Mouse (Mus musculus) testis, postnatal 10 days (tissue): ENCODE data around the gene Flrt2.
A peak's percentile ranks its signal among the peaks of the same experiment; 100 is the strongest.
"Not testable (repeated sequence)": the region's sequence is repeated elsewhere in the genome, so short reads cannot be mapped to it uniquely, and the experiment has no call there.

Experiments used
- DNase-seq: peaks from one replicate; pipeline ENCODE4 v3.0.0; 2021; ENCODE audit warnings: low spot score

The Flrt2 gene

GRCm38 (mm10) chr12:95691961-95692767, at the start of gene Flrt2:
Gene Flrt2, plus strand, starts transcription at chr12:95692226.
- peak; percentile 65 for DNase-seq

- DNase-seq = no peak
These were observed 49.8 kb upstream of the Flrt2 start for GRCm38 (mm10) chr12:95642226-95642625.

GRCm38 (mm10) chr12:95647179-95647578, 44.8 kb upstream of the Flrt2 start:
- DNase-seq = not testable (repeated sequence)

GRCm38 (mm10) chr12:95652172-95653156, 39.6 kb upstream of the Flrt2 start:
- DNase-seq = no peak

DNA sequence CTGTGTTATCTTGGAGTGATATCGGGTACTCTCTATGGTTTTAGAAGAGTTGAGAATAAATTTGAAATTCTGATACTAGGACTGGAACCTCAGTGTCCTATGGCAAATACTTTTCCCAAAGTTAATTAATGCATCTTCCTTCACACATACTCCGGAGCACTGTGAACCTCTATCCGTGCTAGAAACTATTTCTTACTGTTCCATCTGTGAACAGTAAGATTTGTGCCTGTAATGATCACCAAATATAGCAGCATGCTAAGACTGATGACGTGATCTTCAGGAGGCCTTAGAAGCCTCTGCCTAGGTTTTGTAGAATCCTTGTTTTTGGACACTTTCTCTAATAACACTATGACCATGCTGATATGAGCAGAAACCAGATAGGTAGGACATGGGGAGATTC, 35.4 kb upstream of the Flrt2 start:
- DNase-seq = no peak

DNA sequence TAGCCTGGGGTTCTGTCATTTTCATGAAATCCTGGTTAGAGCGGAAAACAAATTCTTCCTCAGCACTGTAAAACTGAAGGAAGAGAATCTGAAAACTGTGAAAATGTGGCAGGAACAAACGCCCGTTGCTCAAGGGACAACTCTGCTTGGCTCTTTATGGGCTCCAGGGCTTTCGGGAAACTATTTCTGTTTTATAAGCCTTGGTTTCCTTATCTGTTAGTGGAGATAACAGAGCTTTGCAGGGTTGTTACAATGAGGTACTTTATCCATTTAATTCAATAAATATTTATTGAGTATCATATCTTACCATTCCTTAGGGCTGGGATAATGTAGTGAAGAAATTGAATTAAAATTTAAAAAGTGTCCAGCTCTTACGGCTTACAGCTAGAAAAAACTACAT, 24.7 kb upstream of the Flrt2 start:
- DNase-seq = no peak

GRCm38 (mm10) chr12:95675711-95676110, 16.3 kb upstream of the Flrt2 start:
- DNase-seq = no peak

DNA sequence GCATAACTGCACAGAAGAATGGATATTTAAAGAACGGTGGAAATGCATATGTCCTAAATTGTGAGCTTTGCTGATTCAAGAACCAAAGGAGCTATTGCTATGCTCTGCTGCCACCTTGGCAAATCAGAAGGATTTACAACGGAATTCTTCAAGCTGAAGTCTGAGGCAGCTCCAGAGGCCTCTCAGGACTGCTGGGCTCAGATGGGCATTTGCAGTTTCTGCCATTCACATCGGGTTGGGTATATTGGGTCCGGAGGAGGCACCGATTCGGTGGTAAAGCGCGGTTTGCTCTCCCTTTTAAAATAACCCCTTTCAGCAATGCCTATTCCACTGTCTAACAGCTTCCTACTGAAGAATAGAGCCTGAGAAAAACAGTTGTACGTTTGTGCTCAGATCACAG, 1.2 kb upstream of the Flrt2 start:
- no peak for DNase-seq

DNA sequence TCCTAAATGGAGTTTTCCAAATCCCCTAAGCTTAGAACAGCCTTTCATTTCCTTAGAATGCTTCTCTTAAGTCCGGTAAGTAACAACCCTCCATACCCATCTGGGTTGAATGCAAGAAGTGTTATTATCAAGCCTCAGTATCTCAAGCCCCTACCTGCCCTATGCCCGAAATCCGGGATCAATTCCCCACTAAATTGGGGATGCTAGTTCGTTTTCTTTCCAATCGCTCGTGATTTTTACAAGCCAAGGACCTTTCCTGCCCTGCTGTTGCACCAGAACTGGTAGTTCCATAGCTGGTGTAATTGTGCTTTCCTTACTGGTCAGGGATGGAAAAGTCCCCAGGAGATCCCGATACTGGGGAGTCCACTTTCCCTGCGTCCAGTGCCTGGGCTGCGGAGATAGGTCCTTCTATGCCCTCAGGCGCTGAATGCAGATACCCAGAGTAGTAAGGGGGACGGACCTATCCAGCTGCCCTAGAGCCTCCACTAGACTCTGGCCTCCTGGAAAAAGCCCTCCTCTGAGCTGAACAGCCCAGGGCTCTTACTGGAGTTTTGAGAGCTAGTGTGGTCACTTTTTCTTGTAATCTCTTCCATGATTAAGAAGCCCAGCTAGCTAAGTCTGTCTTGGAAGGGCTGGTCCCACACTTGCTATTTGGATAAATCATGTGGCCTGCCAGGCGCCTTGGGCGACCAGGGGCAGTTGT, 1.1 kb downstream of the Flrt2 start:
- no peak for DNase-seq

- DNase-seq = peak; percentile 58
These were observed 1.8 kb downstream of the Flrt2 start for GRCm38 (mm10) chr12:95693651-95694471.

DNA sequence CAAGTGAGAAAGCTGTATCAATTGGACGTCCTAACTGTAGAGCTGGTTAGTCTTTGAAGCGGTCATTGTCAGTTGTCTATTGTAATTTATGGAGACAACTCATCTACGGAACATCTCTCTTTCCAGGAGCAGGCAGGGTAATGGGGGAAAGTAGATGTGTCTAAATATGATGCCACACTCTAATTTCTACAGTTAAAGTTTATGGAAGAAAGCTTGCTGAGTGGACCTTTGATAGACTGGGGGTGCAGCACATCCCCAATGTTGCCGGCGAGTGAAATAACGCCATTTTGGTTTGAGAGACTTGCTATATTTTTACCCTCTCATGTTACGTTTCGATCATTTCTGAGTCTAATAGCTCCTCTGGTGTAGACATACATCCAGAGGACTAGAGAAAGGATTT, 2.5 kb downstream of the Flrt2 start:
- DNase-seq = no peak

GRCm38 (mm10) chr12:95694991-95695833, 3.2 kb downstream of the Flrt2 start:
- DNase-seq = peak; percentile 79

DNA sequence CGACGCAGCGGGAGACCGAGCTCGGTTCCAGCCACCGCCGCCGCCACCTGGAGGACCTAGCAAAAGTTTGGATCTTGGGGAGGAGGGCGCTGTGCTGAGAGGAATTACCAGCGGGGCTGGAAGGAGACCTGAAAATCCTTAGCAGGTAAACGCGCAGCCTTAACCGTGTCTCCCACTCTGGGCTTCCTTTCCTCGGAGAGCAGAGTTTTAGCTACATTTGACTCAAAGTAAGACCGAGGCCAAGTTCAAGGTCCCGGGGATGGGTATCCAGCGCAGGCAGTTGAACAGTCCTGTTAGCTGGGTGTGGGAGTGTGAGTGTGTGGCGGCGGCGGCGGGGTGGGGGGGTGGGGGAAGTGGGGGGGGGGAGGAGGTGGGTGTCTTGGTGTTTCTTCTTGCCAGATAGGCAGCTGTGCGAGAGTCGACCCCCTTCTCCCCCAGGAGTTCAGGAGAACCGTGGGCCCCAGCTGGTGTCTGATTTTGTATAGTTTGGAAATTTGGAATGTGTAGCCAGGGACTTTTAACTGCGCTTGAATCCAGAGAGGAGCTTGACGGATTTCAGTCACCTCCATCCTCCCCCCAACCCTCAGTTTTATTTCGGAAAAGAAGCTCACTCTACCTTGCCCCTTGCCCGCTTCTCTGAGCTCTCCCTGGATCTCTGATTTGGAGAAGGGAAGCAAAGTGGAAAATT, 4.0 kb downstream of the Flrt2 start:
- DNase-seq = no peak

GRCm38 (mm10) chr12:95696522-95697025, 4.5 kb downstream of the Flrt2 start:
- no peak for DNase-seq

DNA sequence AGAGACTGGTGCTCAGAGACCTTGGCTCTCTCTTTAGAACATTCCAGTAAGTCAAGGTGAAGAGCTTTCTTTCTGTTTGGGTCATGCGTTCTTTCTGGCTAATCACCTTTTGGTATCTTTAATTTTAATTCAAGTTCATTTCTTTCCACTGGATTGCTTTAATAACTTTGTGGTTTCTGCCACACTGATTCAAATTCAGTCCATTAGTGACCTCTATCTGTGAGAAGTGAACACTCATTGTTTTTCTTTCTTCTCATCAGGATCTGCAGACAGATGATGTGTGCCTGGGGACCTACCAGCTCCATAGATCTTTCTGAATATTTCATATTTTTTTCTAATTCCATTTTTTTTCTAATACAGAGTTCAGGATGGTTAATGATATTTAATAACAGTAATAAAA, 6.5 kb downstream of the Flrt2 start:
- no peak for DNase-seq

DNA sequence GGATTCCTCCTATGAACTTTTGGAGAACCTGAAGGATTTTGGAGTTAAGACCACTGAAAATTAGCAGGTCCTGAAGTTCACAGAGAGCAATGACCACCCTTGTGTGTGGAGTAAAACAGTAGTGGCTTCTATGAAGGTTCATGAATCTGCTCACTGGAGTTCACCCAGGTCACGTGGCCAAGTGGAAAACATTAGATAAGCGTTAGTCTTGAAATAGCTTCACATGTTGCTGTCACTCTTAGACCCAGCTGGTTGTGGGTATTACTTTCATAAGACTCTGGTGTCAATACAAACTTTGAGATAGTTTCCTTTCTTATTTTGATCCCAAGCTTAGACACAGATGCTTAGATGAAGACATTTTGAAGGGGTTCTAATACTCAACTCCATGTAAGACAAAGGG, 8.7 kb downstream of the Flrt2 start:
- no peak for DNase-seq

- no peak for DNase-seq
These were observed 9.6 kb downstream of the Flrt2 start for GRCm38 (mm10) chr12:95701580-95701979.

GRCm38 (mm10) chr12:95705006-95705405, 13.0 kb downstream of the Flrt2 start:
- DNase-seq = no peak

DNA sequence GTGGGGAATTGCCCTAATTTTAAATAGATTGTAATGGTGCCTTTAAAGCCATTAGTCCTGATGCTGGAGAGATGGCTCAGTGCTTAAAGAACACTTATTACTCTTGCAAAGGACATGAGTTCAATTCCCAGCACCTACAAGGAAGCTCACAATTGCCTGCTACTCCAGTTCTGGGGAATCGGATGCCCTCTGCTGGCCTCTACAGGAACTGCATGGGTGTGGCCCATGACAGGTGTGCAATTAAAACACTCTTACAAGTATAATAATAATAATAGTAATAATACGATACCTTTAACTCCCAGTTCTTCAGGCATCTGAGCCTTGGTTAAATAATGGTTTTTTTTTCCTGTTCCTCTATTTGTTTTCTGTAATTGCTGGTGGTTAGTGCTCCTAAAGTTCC, 31.2 kb downstream of the Flrt2 start:
- DNase-seq = peak; percentile 44

- no peak for DNase-seq
These were observed 42.0 kb downstream of the Flrt2 start for GRCm38 (mm10) chr12:95734075-95734474.
